Mouse (Mus musculus) heart, embryonic 11.5 days (tissue): ENCODE data around the gene Cbfa2t2. TPM values are rescaled to one million over a fixed set of nuclear protein-coding genes. Genes with fewer than 3 reads are reported as not detected.
A peak's percentile ranks its signal among the peaks of the same experiment; 100 is the strongest.

Experiments
- ATAC-seq: fragments of 200-750 bp; cut with Nextera tagmentation; replicated peaks from 2 replicates; pipeline ENCODE4 v1.8.0; 2017; ENCODE audit warnings: moderate library complexity; ENCODE audit not compliant: insufficient number of reproducible peaks, low FRiP score, low TSS enrichment
- H3K27ac ChIP-seq: fragments of 300-500 bp; sonication (generic); 2 replicates; pipeline ENCODE4 v1.5.1; 2014; ENCODE audit warnings: mild to moderate bottlenecking, low read depth, low read length
- H3K27me3 ChIP-seq: fragments of 300-500 bp; sonication (generic); 2 replicates; pipeline ENCODE4 v1.6.1; 2014; ENCODE audit warnings: mild to moderate bottlenecking, low read length, mixed read lengths; ENCODE audit not compliant: control insufficient read depth, insufficient read depth
- H3K36me3 ChIP-seq: fragments of 300-500 bp; sonication (generic); 2 replicates; pipeline ENCODE4 v1.6.1; 2014; ENCODE audit warnings: mild to moderate bottlenecking, low read length, moderate library complexity, mixed read lengths; ENCODE audit not compliant: control insufficient read depth, insufficient read depth
- H3K4me1 ChIP-seq: fragments of 300-500 bp; sonication (generic); 2 replicates; pipeline ENCODE4 v1.6.1; 2014; ENCODE audit warnings: low read length; ENCODE audit not compliant: control insufficient read depth, insufficient read depth
- H3K4me2 ChIP-seq: fragments of 300-500 bp; sonication (generic); 2 replicates; pipeline ENCODE4 v1.6.1; 2014; ENCODE audit warnings: mild to moderate bottlenecking, moderate library complexity
- H3K4me3 ChIP-seq: fragments of 300-500 bp; sonication (generic); 2 replicates; pipeline ENCODE4 v1.5.1; 2014; ENCODE audit warnings: low read depth, low read length
- H3K9ac ChIP-seq: fragments of 300-500 bp; sonication (generic); 2 replicates; pipeline ENCODE4 v1.6.1; 2014; ENCODE audit warnings: mild to moderate bottlenecking, low read depth, low read length, moderate library complexity
- H3K9me3 ChIP-seq: fragments of 300-500 bp; sonication (generic); replicated peaks from 2 replicates; pipeline ENCODE4 v1.6.1; 2016; ENCODE audit warnings: low read length; ENCODE audit not compliant: control insufficient read depth
- WGBS: fragments of 180-500 bp; shearing (Covaris S2); extraction: QIAGEN DNeasy Blood & Tissue Kit; methylation state at CpG from one replicate; pipeline ENCODE4 v1.1.7; 2014; ENCODE audit not compliant: insufficient replicate concordance; 5-methylcytosine and 5-hydroxymethylcytosine counted together
- polyA plus RNA-seq: library from polyadenylated mRNA; unstranded; fragments of >200 nt; fragmentation: Nextera tagmentation; extraction: Ambion mirVana; gene quantifications from 2 replicates; pipeline ENCODE4 v1.2.1, GENCODE M21; 2014

Cbfa2t2 gene
- polyA plus RNA-seq, 1 experiment from 2014 or later: 31.2 TPM

GRCm38 (mm10) chr2:154419631-154420515, 16.4 kb upstream of the Cbfa2t2 start:
- no peak overlapping the region for H3K4me3 ChIP-seq
- WGBS: 89% methylated on average over 9 of the region's 9 CpGs
- no peaks in the 10 kb centered on the region for H3K36me3 ChIP-seq
- ATAC-seq: no peak
- no peak overlapping the region for H3K27ac ChIP-seq
- no peaks in the 10 kb centered on the region for H3K9me3 ChIP-seq
- no peaks in the 10 kb centered on the region for H3K4me1 ChIP-seq
- H3K4me2 ChIP-seq: no peak overlapping the region
- H3K9ac ChIP-seq: no peak overlapping the region
- no peaks in the 10 kb centered on the region for H3K27me3 ChIP-seq

GRCm38 (mm10) chr2:154420942-154421731, 15.1 kb upstream of the Cbfa2t2 start:
- H3K4me2 ChIP-seq: no peak overlapping the region
- no peak overlapping the region for H3K4me3 ChIP-seq
- no peaks in the 10 kb centered on the region for H3K36me3 ChIP-seq
- no peak overlapping the region for H3K9ac ChIP-seq
- H3K27me3 ChIP-seq: no peaks in the 10 kb centered on the region
- no peaks in the 10 kb centered on the region for H3K4me1 ChIP-seq
- H3K9me3 ChIP-seq: no peaks in the 10 kb centered on the region
- no peak for ATAC-seq
- WGBS: 45% methylated on average over 7 of the region's 7 CpGs
- H3K27ac ChIP-seq: no peak overlapping the region

- Histone ChIP-seq H3K9ac (no peak overlapping the region), H3K4me3 (no peak overlapping the region), H3K27ac (no peak overlapping the region), H3K27me3 (no peaks in the 10 kb centered on the region), H3K4me2 (no peak overlapping the region), H3K9me3 (no peaks in the 10 kb centered on the region), H3K36me3 (no peaks in the 10 kb centered on the region), H3K4me1 (no peaks in the 10 kb centered on the region)
- ATAC-seq: no peak
- WGBS: 70% methylated on average over 5 of the region's 5 CpGs
These were observed 14.1 kb upstream of the Cbfa2t2 start for GRCm38 (mm10) chr2:154422181-154422580.

GRCm38 (mm10) chr2:154423548-154423947, 12.7 kb upstream of the Cbfa2t2 start:
- Histone ChIP-seq H3K4me2 (no peak overlapping the region), H3K4me1 (peaks cover 6% of the 10 kb centered on the region), H3K36me3 (no peaks in the 10 kb centered on the region), H3K4me3 (no peak overlapping the region), H3K27ac (no peak overlapping the region), H3K9me3 (no peaks in the 10 kb centered on the region), H3K9ac (no peak overlapping the region), H3K27me3 (peaks cover 7% of the 10 kb centered on the region; the same call in 1 of the 2 replicates)
- WGBS: 85% methylated on average over 2 of the region's 2 CpGs
- no peak for ATAC-seq

- Histone ChIP-seq H3K4me1 (peaks cover 6% of the 10 kb centered on the region), H3K27ac (no peak overlapping the region), H3K27me3 (peaks cover 7% of the 10 kb centered on the region; the same call in 1 of the 2 replicates), H3K4me3 (no peak overlapping the region), H3K9ac (no peak overlapping the region), H3K36me3 (no peaks in the 10 kb centered on the region), H3K4me2 (no peak overlapping the region), H3K9me3 (no peaks in the 10 kb centered on the region)
- 93% methylated on average over 3 of the region's 3 CpGs for WGBS
- ATAC-seq: no peak
These were observed 10.8 kb upstream of the Cbfa2t2 start for GRCm38 (mm10) chr2:154425522-154425921.

- Histone ChIP-seq H3K4me3 (peak overlapping the region; percentile 48), H3K27me3 (peaks cover 7% of the 10 kb centered on the region; the same call in 1 of the 2 replicates), H3K4me2 (peak overlapping the region; percentile 72), H3K4me1 (peaks cover 6% of the 10 kb centered on the region), H3K36me3 (no peaks in the 10 kb centered on the region), H3K9me3 (no peaks in the 10 kb centered on the region), H3K27ac (0 out of 2 replicates have a peak overlapping the region, but pooled peaks have one; percentile 3), H3K9ac (peak overlapping the region; percentile 78)
- ATAC-seq: no peak
- WGBS: 2% methylated on average over 25 of the region's 25 CpGs
These were observed 9.9 kb upstream of the Cbfa2t2 start for GRCm38 (mm10) chr2:154426188-154426904.

- Histone ChIP-seq H3K27me3 (peaks cover 7% of the 10 kb centered on the region; the same call in 1 of the 2 replicates), H3K36me3 (no peaks in the 10 kb centered on the region), H3K27ac (0 out of 2 replicates have a peak overlapping the region, but pooled peaks have one; percentile 3), H3K9ac (peak overlapping the region; percentile 78), H3K4me2 (peak overlapping the region; percentile 72), H3K9me3 (no peaks in the 10 kb centered on the region), H3K4me3 (peak overlapping the region; percentile 48), H3K4me1 (peaks cover 6% of the 10 kb centered on the region)
- WGBS: 32% methylated on average over 11 of the region's 11 CpGs
- no peak for ATAC-seq
These were observed 9.1 kb upstream of the Cbfa2t2 start for GRCm38 (mm10) chr2:154426905-154427852.
